Mouse (Mus musculus): Measurements from ENCODE around the gene Smap1. TPM values are rescaled to one million over a fixed set of nuclear protein-coding genes. Genes with fewer than 3 reads are reported as not detected.
A peak's percentile ranks its signal among the peaks of the same experiment; 100 is the strongest.

The Smap1 gene
- polyA plus RNA-seq, 1 experiment from 2014 or later = 17.3 TPM

DNA sequence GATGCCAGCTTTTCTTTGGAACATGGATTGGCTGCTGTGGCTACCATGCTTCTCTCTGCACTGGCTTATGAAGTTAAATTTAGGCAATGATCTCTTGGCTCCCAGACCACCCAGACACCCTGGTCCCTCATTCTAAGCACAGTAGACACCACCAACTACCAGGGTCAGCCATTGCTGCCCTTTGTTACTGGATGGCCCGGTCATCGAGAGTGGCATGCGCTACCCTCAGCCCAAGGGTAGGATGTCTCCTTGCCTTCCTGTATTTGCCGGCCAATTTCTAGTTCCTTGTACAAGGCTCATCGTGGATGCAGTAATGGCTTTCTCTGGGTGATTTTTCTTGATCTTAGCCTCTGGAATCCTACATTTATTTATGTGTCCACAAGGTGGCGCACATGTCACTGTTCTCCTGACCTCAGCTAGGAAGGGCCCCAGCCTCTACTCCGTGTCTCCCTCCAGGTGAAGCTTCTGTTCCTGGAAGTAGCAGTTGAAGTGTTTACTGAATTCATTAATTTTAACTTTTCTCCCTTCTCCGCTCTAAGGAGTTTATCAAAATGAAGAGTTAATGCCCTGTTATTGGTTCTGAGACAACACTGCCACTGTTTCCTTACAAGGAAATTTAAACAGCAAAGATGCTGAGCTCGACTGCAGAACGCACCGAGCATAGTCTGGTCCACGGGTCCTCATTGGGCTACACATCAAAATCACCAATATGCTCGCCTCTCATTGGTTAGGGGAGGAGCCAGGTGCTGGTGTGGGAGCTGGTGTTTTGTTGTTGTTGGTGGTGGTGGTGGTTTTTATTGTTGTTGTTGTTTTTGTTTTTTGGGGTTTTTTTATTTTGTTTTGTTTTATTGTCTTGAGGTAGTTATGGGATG is 95.0 kb downstream of the Smap1 start:
- no peak overlapping the region for H3K27ac ChIP-seq (ENCODE audit: low read length)
- no peaks in the 10 kb centered on the region for H3K27me3 ChIP-seq (replicated peaks; ENCODE audit: control insufficient read depth, insufficient read depth, low read length)
- no peaks in the 10 kb centered on the region for H3K4me1 ChIP-seq (ENCODE audit: control insufficient read depth, insufficient read depth, low read length)
- WGBS = 36% methylated on average over 13 of the region's 13 CpGs
- H3K9ac ChIP-seq (ENCODE audit: low read depth, low read length) = no peak overlapping the region
- ATAC-seq = peak; percentile 78
- no peaks in the 10 kb centered on the region for H3K9me3 ChIP-seq (ENCODE audit: control insufficient read depth, low read length)
- H3K4me2 ChIP-seq (ENCODE audit: low read depth, low read length) = no peak overlapping the region
- H3K4me3 ChIP-seq (ENCODE audit: low read length) = no peak overlapping the region
- no peaks in the 10 kb centered on the region for H3K36me3 ChIP-seq (ENCODE audit: control insufficient read depth, insufficient read depth, low read length)

DNA sequence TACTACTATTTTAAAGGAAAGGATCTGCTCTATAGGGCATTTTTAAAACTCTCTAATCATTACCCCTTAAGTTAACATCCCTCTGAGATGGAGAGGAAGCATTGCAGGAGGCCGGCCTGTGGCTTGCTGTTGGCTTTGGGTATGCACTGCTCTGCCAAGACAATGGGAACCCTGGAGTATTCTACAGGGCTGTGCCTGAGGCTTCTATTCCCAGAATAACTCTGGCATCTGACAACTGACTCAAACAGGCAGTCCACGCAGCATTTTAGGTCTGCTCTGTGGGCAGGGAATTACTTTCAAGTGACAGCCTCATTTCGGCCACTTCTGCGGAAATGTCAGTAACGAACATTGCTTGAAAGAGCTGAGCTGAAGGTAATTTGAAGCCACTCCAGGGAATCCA is 100.5 kb downstream of the Smap1 start:
- no peaks in the 10 kb centered on the region for H3K27me3 ChIP-seq (replicated peaks; ENCODE audit: control insufficient read depth, insufficient read depth, low read length)
- ATAC-seq = no peak
- H3K9me3 ChIP-seq (ENCODE audit: control insufficient read depth, low read length) = no peaks in the 10 kb centered on the region
- no peaks in the 10 kb centered on the region for H3K4me1 ChIP-seq (ENCODE audit: control insufficient read depth, insufficient read depth, low read length)
- no peak overlapping the region for H3K4me3 ChIP-seq (ENCODE audit: low read length)
- no peak overlapping the region for H3K27ac ChIP-seq (ENCODE audit: low read length)
- H3K9ac ChIP-seq (ENCODE audit: low read depth, low read length) = no peak overlapping the region
- 79% methylated on average over 5 of the region's 5 CpGs for WGBS
- no peaks in the 10 kb centered on the region for H3K36me3 ChIP-seq (ENCODE audit: control insufficient read depth, insufficient read depth, low read length)
- H3K4me2 ChIP-seq (ENCODE audit: low read depth, low read length) = no peak overlapping the region

DNA sequence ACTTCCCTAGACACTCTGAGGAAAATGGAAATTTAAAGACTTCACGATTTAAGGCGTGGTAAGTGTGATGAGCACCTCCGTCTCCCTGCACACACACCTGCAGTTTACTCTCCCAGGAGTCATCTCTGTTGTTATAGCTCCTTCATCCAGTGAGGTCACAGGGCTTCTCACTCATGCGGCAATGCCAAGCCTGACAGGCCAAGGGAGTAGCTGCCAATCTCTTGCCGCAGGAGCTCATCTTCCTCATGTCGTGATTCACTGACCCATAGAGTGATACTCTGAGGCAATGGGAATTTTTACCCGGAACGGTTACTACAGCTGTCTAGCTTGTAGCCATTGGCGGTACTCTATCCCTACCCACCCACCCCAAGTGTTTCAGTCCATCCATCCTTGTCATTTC is 123.8 kb downstream of the Smap1 start:
- Histone ChIP-seq H3K4me2 (ENCODE audit: low read depth, low read length) (no peak overlapping the region), H3K4me3 (ENCODE audit: low read length) (no peak overlapping the region), H3K9ac (ENCODE audit: low read depth, low read length) (no peak overlapping the region), H3K36me3 (ENCODE audit: control insufficient read depth, insufficient read depth, low read length) (no peaks in the 10 kb centered on the region), H3K27me3 (replicated peaks; ENCODE audit: control insufficient read depth, insufficient read depth, low read length) (0 out of 2 replicates have a peak, but pooled peaks cover 2% of the 10 kb centered on the region), H3K27ac (ENCODE audit: low read length) (no peak overlapping the region), H3K4me1 (ENCODE audit: control insufficient read depth, insufficient read depth, low read length) (no peaks in the 10 kb centered on the region), H3K9me3 (ENCODE audit: control insufficient read depth, low read length) (no peaks in the 10 kb centered on the region)
- 88% methylated on average over 9 of the region's 9 CpGs for WGBS
- ATAC-seq = no peak

Other genes starting within 250 kb of the Smap1 start
- 0.24 and 0.29 TPM in 2 replicates for gene B3gat2, start 160.6 kb downstream of the Smap1 start, polyA plus RNA-seq (2015; fragmentation: Nextera tagmentation; extraction: Ambion mirVana)
- gene Sdhaf4, start 83.3 kb upstream of the Smap1 start, polyA plus RNA-seq (2015; fragmentation: Nextera tagmentation; extraction: Ambion mirVana) = 60.9 and 63.3 TPM in 2 replicates
- gene Fam135a, start 178.0 kb upstream of the Smap1 start, polyA plus RNA-seq (2015; fragmentation: Nextera tagmentation; extraction: Ambion mirVana) = 31.3 and 31.8 TPM in 2 replicates

Data from intestine, embryonic 16.5 days (tissue).